23 mouse cellular contexts compared by ENCODE assay signal in the genomic region with DNA sequence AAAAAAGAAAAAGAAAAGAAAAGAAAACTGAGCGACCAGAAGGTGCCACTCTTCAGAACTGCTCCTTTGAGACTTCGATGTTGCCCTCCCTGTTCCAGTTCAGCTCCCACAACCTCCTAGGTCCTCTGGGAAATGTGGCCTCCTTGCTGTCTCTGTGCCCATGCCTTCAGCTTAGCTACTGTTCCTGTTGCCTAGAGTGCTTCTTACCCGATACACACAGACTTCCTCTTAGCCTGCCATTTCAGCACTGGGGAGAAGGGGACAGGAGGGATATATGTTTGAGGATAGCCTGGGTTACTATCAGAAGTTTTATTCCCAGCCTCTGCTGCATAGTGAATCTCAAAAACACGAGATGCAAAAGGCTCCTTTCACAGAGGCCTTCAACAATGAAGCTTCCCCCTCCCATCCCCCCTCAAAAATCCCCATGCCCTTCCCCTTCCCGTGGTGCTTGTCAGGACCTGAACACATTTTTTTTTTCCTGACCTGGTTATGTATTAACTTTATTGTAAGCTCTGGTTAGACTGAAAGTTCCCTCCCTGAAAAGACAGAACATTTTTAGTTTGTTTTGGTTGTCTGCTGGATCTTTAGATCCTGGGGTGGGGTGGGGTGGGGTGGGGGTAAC. TPM values are rescaled to one million over a fixed set of nuclear protein-coding genes. Genes with fewer than 3 reads are reported as not detected.
DNase-seq lines count a peak whose midpoint lies in the region; ATAC-seq and TF ChIP-seq lines count a peak whose summit lies in the region.
"Had no signal": no experiment of that assay in that cellular context is flagged by ENCODE, and none has a peak within 500 bp of the region (broad histone marks: within the 10 kb centered on the region; RNA-seq: fewer than 3 reads in every experiment).

No protein-coding gene starts in this region.

- no peak for ATAC-seq in lung, embryonic 14.5 days (ENCODE audit: insufficient read depth)
- no peak for ATAC-seq in intestine, embryonic 16.5 days
- no peak for ATAC-seq in kidney, postnatal 0 days (replicated peaks; ENCODE audit: low FRiP score, low read depth)
- no peak for ATAC-seq in stomach, embryonic 16.5 days (ENCODE audit: insufficient read depth, low FRiP score)
- ATAC-seq: forebrain, embryonic 16.5 days; hindbrain, postnatal 0 days; liver, embryonic 12.5 days; midbrain, embryonic 15.5 days had no signal

- no peaks in the 10 kb centered on the region for H3K36me3 ChIP-seq in lung, embryonic 14.5 days (ENCODE audit: insufficient read depth)
- H3K36me3 ChIP-seq in intestine, embryonic 16.5 days (ENCODE audit: control insufficient read depth, insufficient read depth, low read length): no peaks in the 10 kb centered on the region
- H3K36me3 ChIP-seq in kidney, postnatal 0 days (ENCODE audit: insufficient read depth, low read length): no peaks in the 10 kb centered on the region
- H3K36me3 ChIP-seq in stomach, embryonic 16.5 days (ENCODE audit: control insufficient read depth, insufficient read depth, low read length): no peaks in the 10 kb centered on the region
- H3K36me3 ChIP-seq: heart, embryonic 10.5 days; hindbrain, embryonic 10.5 days; limb, embryonic 10.5 days; liver, embryonic 12.5 days; midbrain, embryonic 15.5 days had no signal

- TF ChIP-seq CTCF in lung, embryonic 14.5 days (IDR thresholded peaks at IDR 0.05; ENCODE audit: low read depth): no peak
- no peak for TF ChIP-seq CTCF in kidney, postnatal 0 days (IDR thresholded peaks at IDR 0.05; ENCODE audit: low read depth)

- no peak overlapping the region for H3K4me3 ChIP-seq in lung, embryonic 14.5 days (ENCODE audit: low read depth, low read length)
- no peak overlapping the region for H3K4me3 ChIP-seq in intestine, embryonic 16.5 days (ENCODE audit: low read length)
- H3K4me3 ChIP-seq in kidney, postnatal 0 days (replicated peaks; ENCODE audit: low read depth, low read length): no peak overlapping the region
- no peak overlapping the region for H3K4me3 ChIP-seq in stomach, embryonic 16.5 days (replicated peaks; ENCODE audit: low read length)
- H3K4me3 ChIP-seq: heart, embryonic 10.5 days; hindbrain, embryonic 10.5 days; left cerebral cortex, adult 2 months; limb, embryonic 10.5 days; liver, embryonic 12.5 days; midbrain, embryonic 15.5 days; myocyte had no signal

- H3K27me3 ChIP-seq in lung, embryonic 14.5 days (ENCODE audit: insufficient read depth, low read length): peaks cover 31% of the 10 kb centered on the region
- 0 out of 2 replicates have a peak, but pooled peaks cover 3% of the 10 kb centered on the region for H3K27me3 ChIP-seq in intestine, embryonic 16.5 days (replicated peaks; ENCODE audit: control insufficient read depth, insufficient read depth, low read length)
- no peaks in the 10 kb centered on the region for H3K27me3 ChIP-seq in kidney, postnatal 0 days (ENCODE audit: insufficient read depth, low read length)
- no peaks in the 10 kb centered on the region for H3K27me3 ChIP-seq in stomach, embryonic 16.5 days (ENCODE audit: control insufficient read depth, insufficient read depth, low read length)

- H3K9me3 ChIP-seq in lung, embryonic 14.5 days (ENCODE audit: low read depth, low read length): no peaks in the 10 kb centered on the region
- no peaks in the 10 kb centered on the region for H3K9me3 ChIP-seq in intestine, embryonic 16.5 days (ENCODE audit: control insufficient read depth, low read length)
- H3K9me3 ChIP-seq in kidney, postnatal 0 days (replicated peaks; ENCODE audit: low read length): no peaks in the 10 kb centered on the region
- H3K9me3 ChIP-seq in stomach, embryonic 16.5 days (replicated peaks; ENCODE audit: control insufficient read depth, low read length): no peaks in the 10 kb centered on the region
- H3K9me3 ChIP-seq: heart, embryonic 10.5 days; hindbrain, embryonic 10.5 days; limb, embryonic 10.5 days; liver, embryonic 12.5 days; midbrain, embryonic 15.5 days had no signal

- H3K9ac ChIP-seq in lung, embryonic 14.5 days: no peak overlapping the region
- no peak overlapping the region for H3K9ac ChIP-seq in intestine, embryonic 16.5 days (ENCODE audit: low read depth, low read length)
- no peak overlapping the region for H3K9ac ChIP-seq in kidney, postnatal 0 days (ENCODE audit: low read depth, low read length)
- no peak overlapping the region for H3K9ac ChIP-seq in stomach, embryonic 16.5 days (ENCODE audit: low read length)
- H3K9ac ChIP-seq: liver, embryonic 12.5 days; midbrain, embryonic 15.5 days had no signal

- WGBS in lung, embryonic 14.5 days: 46% methylated on average over 5 of the region's 5 CpGs
- WGBS in intestine, embryonic 16.5 days: 41% methylated on average over 5 of the region's 5 CpGs
- 38% methylated on average over 5 of the region's 5 CpGs for WGBS in kidney, postnatal 0 days
- 48% methylated on average over 5 of the region's 5 CpGs for WGBS in stomach, embryonic 16.5 days

- H3K4me2 ChIP-seq in lung, embryonic 14.5 days: no peak overlapping the region
- H3K4me2 ChIP-seq in intestine, embryonic 16.5 days (ENCODE audit: low read depth, low read length): no peak overlapping the region
- no peak overlapping the region for H3K4me2 ChIP-seq in kidney, postnatal 0 days (ENCODE audit: low read length)
- H3K4me2 ChIP-seq in stomach, embryonic 16.5 days (ENCODE audit: low read depth, low read length): peak overlapping the region; percentile 97; the same call in 1 of the 2 replicates
- H3K4me2 ChIP-seq: liver, embryonic 12.5 days had no signal

- H3K27ac ChIP-seq in lung, embryonic 14.5 days (ENCODE audit: low read depth): no peak overlapping the region
- H3K27ac ChIP-seq in intestine, embryonic 16.5 days (ENCODE audit: low read length): peak overlapping the region; percentile 53
- peak overlapping the region; percentile 75 for H3K27ac ChIP-seq in kidney, postnatal 0 days
- H3K27ac ChIP-seq in stomach, embryonic 16.5 days (ENCODE audit: low read length): peak overlapping the region; percentile 69
- H3K27ac ChIP-seq: heart, embryonic 10.5 days; hindbrain, embryonic 10.5 days; hindbrain, postnatal 0 days; left cerebral cortex, adult 2 months; limb, embryonic 10.5 days; liver, embryonic 12.5 days; midbrain, embryonic 15.5 days had no signal

- H3K4me1 ChIP-seq in lung, embryonic 14.5 days (ENCODE audit: insufficient read depth): no peaks in the 10 kb centered on the region
- 0 out of 2 replicates have a peak, but pooled peaks cover 4% of the 10 kb centered on the region for H3K4me1 ChIP-seq in intestine, embryonic 16.5 days (ENCODE audit: control insufficient read depth, insufficient read depth, low read length)
- 0 out of 2 replicates have a peak, but pooled peaks cover 3% of the 10 kb centered on the region for H3K4me1 ChIP-seq in kidney, postnatal 0 days (replicated peaks; ENCODE audit: insufficient read depth, low read length)
- 0 out of 2 replicates have a peak, but pooled peaks cover 3% of the 10 kb centered on the region for H3K4me1 ChIP-seq in stomach, embryonic 16.5 days (ENCODE audit: control insufficient read depth, insufficient read depth, low read length)

- peak; percentile 13 for DNase-seq in lung, embryonic 14.5 days
- DNase-seq in lung, postnatal 10 days: no peak
- DNase-seq in kidney, postnatal 0 days (ENCODE audit: low spot score): peak; percentile 26
- no peak for DNase-seq in gastrocnemius, postnatal 10 days
- no peak for DNase-seq in right cerebral cortex, postnatal 25 days
- no peak for DNase-seq in adrenal gland, postnatal 10 days
- DNase-seq: cerebellum, adult 11 months; cerebellum, postnatal 25 days; embryo, embryonic 11 days; layer of hippocampus, adult 9-11 months; lung, adult 2 months; right cerebral cortex, postnatal 14 days had no signal

RNA-seq across cellular contexts. Expression of gene Elovl7, which starts 1.7 kb away (rescaled TPM):
- 9.7 and 9.9 TPM in 2 replicates for polyA plus RNA-seq in lung, embryonic 14.5 days (2014; fragmentation: Nextera tagmentation; extraction: Ambion mirVana)
- polyA plus RNA-seq in intestine, embryonic 16.5 days (2015; fragmentation: Nextera tagmentation; extraction: Ambion mirVana): 17.9 and 22.0 TPM in 2 replicates
- polyA plus RNA-seq in kidney, postnatal 0 days (2015; fragmentation: Nextera tagmentation; extraction: Ambion mirVana): 34.5 and 37.2 TPM in 2 replicates
- 28.4 and 38.5 TPM in 2 replicates for polyA plus RNA-seq in stomach, embryonic 16.5 days (2015; fragmentation: Nextera tagmentation; extraction: Ambion mirVana)
- 1 to 10 TPM in 1 of 2 experiments, under 1 TPM in 1; 0.97 to 1.3 TPM for total RNA-seq in gastrocnemius, postnatal 10 days (2021)
- 1 to 10 TPM; 2.3 to 2.4 TPM for total RNA-seq in adrenal gland, postnatal 10 days (2021)

RNA-seq across cellular contexts. Expression of gene Ercc8, which starts 54.0 kb away (rescaled TPM):
- polyA plus RNA-seq in lung, embryonic 14.5 days (2014; fragmentation: Nextera tagmentation; extraction: Ambion mirVana): 21.3 and 23.7 TPM in 2 replicates
- 13.7 and 13.9 TPM in 2 replicates for polyA plus RNA-seq in intestine, embryonic 16.5 days (2015; fragmentation: Nextera tagmentation; extraction: Ambion mirVana)
- 11.6 and 11.7 TPM in 2 replicates for polyA plus RNA-seq in kidney, postnatal 0 days (2015; fragmentation: Nextera tagmentation; extraction: Ambion mirVana)
- polyA plus RNA-seq in stomach, embryonic 16.5 days (2015; fragmentation: Nextera tagmentation; extraction: Ambion mirVana): 14.5 and 15.9 TPM in 2 replicates
- 10 to 100 TPM in 1 of 2 experiments, 1 to 10 TPM in 1; 9.5 to 10.2 TPM for total RNA-seq in gastrocnemius, postnatal 10 days (2021)
- 10 to 100 TPM; 11.5 to 13.3 TPM for total RNA-seq in adrenal gland, postnatal 10 days (2021)

RNA-seq across cellular contexts. Expression of gene Ndufaf2, which starts 54.1 kb away (rescaled TPM):
- 79.7 and 80.3 TPM in 2 replicates for polyA plus RNA-seq in lung, embryonic 14.5 days (2014; fragmentation: Nextera tagmentation; extraction: Ambion mirVana)
- polyA plus RNA-seq in intestine, embryonic 16.5 days (2015; fragmentation: Nextera tagmentation; extraction: Ambion mirVana): 51.4 and 55.7 TPM in 2 replicates
- 79.3 and 87.4 TPM in 2 replicates for polyA plus RNA-seq in kidney, postnatal 0 days (2015; fragmentation: Nextera tagmentation; extraction: Ambion mirVana)
- polyA plus RNA-seq in stomach, embryonic 16.5 days (2015; fragmentation: Nextera tagmentation; extraction: Ambion mirVana): 56.9 and 57.1 TPM in 2 replicates
- 10 to 100 TPM; 13.3 to 14.2 TPM for total RNA-seq in gastrocnemius, postnatal 10 days (2021)
- total RNA-seq in adrenal gland, postnatal 10 days (2021): 10 to 100 TPM; 30.4 to 37.3 TPM

Comparison
In these comparisons a context has a peak if more than half of its experiments do, and no peak if none do; other contexts are left out.
1. DNase-seq: peak in lung, embryonic 14.5 days (single experiment) and kidney, postnatal 0 days (single experiment); none in lung, postnatal 10 days (single experiment), gastrocnemius, postnatal 10 days (single experiment), right cerebral cortex, postnatal 25 days (single experiment) and adrenal gland, postnatal 10 days (single experiment).